Mouse (Mus musculus): ENCODE results near the gene Dab1.

Gene Dab1

DNA sequence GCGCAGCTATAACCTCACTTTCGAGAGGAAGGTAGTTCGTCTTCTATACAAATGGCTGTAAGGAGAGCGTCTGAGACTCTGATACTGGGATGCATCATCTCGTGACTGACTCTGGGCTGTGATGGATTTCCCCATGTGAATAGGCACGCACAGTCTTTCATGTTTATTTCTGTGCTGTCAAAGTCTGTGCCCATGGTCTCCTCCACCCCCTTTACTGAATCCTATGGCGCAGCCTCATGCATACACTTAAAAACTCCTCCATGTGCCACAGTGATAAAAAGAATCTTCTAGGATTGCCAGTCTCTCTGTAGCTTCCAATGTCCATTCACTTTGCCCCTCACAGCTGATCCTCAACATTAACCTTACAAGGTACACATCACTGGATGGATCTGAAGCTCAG lies 1009.5 kb downstream of the Dab1 start:
- DNase-seq: no peak

DNA sequence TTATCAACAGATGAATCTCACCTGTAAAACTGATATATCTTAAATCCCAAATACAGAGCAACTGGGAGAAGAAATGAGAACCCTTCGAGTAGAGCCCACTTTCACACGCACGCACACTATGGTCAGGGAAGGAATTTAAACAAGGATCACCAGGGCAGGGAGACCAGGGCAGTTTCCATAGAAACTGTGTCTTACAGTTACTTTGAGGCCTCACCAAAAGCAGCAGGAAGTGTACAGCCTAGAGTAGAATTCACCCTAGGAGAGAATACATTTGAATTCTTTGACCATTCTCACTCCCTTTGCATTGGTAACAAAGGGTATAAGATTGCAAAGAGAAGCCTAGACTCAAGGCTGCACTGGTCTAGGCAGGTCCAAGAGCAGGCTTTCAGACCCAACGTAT lies 1017.9 kb downstream of the Dab1 start:
- DNase-seq: no peak

DNA sequence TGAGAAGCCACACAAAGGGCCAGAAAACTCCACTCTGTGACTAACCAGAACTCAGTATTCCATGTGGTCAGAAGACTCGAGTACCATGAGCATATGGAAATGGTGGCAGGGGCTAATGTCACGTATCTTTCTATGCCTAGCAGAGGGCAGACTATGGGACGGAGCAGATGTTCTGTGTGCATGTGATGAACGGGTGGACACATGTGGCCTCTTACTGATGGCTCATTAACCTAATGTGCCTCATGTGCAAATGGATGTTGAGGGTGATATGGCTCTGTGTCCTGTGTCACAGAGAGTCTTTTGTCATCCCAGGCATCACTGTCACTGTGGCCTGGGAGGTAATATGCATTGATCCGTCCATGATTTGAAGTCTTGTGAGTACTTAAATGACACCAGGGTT lies 1021.5 kb downstream of the Dab1 start:
- DNase-seq: no peak

DNA sequence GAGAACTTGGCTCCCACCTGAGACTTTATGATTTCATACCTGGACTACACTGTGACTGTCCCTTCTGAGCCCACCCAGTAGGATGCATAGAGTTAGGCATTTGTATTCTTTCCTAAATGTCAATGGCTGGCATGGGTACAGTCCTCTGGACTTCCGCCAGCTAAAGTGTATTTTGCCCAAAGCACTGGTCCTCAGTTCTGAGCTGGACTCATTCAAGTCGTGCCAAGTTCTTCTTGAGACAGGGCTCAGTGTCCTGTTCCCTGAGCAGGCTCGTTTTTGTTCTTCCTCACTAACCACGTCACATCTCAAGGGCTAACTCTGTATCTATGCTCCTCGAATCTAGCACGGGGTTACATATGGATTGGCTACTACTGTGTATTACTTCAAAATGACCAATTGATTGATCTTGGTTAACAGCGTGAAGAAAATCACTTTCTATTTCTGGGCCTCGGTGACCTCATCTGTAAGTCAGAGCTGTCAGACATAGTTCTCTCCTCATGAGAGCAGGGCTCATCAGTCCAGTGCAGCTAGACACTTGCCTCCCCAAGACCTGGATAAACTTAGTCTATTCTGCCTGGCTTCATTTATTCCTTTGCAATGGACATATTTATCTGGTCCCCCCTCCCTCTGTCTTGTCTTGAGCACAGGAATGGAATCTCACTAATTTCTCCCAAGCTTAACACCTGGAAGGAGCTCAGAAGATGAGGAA lies 1023.8 kb downstream of the Dab1 start:
- DNase-seq: peak; percentile 56 to 74

DNA sequence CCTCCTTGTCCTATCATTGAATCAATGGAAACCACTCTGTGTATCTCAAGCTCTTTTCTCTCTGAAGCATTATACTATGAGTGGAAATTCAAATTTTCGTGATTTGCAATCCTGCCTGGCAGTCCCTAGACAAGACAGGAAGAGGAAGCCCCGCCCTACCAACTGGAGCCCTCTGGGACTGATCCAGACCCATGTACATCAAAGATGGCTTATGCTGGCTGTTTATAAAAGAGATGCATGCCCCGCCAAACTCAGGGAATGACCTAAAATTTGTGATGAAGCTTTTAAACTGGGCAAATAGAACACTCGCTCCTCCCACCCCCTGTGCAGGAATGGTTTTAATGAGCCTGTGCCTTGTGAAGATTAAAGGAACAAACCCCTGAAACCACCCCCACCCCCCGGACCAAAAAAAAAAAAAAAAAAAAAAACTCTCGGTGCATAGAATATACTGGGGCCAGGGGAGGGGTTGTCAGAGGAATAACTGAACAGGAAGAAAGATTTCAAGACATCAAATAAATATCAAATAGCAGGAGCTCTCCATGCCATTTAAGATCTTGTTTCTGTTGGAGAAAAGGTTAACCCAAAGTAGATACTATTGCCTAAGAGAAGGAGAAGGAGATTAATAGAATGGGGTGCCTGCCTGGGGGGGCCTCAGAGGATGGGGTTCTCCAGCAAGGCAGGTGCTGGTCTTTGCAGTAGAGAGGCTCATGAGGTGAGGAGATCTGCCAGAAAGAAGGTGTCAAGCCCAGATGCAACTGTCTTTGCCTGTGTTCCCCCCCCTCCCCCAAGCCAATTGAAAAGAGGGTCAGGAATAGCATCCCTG lies 1024.6 kb downstream of the Dab1 start:
- DNase-seq: peak; percentile 83

DNA sequence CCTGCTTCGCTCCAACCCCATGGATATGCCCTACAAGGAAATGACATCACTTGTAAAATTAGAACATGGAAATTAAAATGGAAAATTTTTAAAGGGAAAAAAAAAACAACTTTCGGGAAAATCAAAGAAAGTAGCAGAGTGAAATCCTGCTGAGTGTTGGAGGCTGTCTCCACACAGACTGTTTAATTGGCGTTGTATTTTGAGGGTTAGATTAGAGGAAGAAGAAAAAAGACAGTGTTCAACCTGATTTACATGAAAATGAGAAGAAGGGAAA lies 1025.1 kb downstream of the Dab1 start:
- no peak for DNase-seq

DNA sequence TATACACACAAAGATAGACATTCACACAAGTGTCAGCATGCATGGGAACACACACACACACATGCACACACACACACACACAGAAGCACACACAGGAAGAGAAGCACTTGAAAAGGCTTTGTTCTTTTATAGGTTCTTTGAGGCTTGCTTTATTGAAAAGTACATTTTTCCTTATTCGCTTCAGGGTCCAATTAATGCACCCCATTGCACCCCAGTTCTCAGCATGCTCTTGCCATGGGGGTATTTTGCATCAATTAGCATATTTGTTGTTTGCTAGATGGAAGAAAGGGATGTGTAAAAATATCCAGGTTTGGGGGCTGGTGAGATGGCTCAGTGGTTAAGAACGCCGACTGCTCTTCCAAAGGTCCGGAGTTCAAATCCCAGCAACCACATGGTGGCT lies 1025.7 kb downstream of the Dab1 start:
- no peak for DNase-seq

DNA sequence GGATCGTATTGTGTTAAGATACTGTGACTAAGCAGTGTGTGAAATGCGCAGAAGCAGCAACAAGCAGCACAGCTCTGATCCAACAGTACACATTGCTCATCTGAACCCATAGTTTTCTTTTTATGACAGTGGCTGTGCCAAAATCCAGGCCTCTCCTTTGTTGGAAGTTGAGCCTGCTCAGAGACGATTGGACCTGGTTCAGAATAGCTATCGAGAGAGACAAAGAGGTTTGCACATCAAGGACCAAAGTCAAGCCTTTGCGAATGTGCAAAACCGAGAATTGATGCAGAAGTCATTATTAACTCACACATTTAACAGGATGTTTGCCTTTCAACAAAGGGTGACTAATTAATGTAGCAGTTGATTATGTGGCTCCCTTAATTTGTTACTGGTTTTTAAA lies 1032.6 kb downstream of the Dab1 start:
- no peak for DNase-seq

DNA sequence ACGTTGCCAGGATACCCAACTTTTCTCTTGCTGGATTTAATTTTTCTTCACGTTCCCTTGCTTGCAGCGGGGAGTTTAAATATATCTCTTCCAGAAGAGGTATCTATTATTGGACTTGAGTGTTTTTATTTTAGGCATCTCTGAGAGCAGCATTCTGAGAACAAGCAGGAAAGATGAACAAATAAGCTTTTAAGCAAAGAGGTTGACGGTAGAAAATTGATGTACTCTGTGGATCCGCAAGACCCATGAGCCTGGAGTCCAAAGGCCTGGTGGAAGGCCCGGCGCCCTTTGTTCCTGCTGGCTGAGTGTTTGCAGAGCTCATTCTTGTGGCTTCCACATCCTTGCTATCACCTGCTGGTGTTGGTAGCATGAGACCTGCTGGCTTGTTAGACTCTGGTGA lies 1037.6 kb downstream of the Dab1 start:
- DNase-seq: no peak

DNA sequence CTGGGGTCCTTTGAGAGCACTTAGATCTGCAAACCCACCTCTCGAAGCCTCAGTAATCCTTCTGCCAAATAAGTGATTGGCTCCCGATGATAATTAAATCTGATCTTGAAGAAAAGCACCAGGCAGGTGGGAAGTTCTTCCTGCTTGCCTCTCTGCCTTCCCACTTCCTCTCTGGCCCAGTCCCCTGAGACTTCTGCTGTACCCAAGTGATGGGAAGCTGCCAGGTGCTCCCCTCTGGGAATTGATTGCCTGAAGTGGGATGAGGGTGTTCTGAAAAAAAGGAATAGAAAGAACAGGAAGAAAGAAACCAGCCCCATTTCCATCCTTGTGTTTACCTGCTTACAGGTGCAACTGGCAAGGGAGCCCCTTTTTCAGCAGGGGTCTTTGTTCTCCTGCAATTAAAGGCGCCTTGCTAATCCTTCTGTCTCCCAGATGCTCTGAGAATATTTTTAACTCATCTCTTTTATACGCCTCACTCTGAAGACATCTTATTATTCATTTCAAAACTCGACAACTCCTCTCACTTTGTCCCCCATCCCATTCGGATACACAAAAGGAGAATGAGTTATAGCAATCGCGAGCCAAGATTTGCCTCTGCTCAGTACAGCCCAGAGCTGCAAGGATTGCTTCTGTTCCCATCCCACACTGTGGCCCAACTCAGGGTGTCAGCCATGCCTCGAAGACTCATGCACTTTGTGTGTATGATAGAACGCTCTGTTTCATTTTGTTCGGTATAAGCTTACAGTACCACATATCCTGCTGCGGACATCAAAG lies 1043.9 kb downstream of the Dab1 start:
- no peak for DNase-seq

DNA sequence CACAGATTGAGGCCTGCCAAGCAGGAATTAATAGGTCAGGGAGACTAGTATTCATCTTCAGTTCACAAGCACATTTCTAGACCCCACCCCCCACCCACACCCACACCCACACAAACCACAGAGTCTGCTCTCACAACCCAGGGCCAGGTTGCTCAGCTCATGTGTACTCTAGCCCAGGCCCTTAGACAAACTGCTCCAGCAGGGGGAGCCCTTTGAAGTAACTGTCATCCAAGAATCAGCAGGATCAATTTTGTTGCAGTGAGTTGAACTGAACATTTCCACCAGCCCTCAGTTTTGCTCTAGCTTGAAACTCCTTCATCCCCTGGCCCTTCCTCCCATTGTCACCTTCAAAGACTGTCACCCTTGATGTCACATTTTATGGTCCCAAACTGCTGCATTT lies 1046.4 kb downstream of the Dab1 start:
- DNase-seq: peak; percentile 44 to 58

DNA sequence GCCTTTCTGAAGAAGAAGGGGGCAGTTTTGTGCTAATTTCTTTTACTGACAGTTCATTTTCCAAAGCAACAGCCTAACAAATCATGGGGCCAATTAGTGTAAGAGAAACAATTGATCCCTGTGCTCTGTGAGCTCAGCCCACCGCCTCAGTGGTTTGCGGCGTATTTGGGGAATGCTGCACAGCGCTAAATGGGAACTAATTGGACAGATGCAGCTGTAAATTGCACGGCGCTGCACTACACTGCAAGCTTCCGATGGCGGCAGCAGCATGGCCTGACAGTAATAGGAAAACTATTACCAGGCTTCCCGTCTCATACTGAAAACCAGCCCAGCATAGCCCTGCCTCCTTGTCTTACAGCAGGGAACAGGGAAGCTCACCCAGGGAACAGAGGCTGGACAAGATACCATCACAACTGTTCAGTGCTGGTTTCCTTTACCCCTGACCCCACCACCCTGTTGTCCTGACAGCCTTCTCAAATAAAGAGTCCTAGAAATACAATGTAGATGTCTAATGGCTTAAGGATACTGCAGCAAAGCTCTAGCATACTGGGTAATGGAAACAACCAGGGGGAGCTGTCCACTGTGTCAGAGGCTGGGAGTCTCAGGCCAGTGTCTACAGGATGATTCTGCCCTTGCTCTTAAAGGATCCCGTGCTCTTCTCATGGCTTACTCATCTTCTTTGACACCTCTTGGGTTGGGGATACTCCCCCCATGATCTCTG lies 1047.8 kb downstream of the Dab1 start:
- no peak for DNase-seq

DNA sequence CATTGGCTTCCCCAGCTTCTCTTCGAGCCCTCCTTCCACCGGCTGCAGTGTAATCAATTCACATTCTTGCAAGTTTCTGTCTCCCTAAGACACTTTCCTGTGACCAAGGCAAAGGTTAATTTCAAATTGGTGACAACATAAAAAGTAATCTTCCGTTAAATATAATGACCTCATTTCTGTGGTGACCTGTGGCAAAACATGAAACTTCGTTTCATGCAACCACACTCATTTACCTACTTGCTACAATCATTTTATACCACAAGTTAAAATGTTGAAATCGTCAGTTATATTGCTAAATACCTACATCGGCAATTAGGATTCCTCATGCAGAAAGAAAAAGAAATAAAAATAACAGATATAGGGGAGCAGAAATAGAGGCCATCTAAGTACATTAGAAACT lies 1048.9 kb downstream of the Dab1 start:
- DNase-seq: no peak

DNA sequence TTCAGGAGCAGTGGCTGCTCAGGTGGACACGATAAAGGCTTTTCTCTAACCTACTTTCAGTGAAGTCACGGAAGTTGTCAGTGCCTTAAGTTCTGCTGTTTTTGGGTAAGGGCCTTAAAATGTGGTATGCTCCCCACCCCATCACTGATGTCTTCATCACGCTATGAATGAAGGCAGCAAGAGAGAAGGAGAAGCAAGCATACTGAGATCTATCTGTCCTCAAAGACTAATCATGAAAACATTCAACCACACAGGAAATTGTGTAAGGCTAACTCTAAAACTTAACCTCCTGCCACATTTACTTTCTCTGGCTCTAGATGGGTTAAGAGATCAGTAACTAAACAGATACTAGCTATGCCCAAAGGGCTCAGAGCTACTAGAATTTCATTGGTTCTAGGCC lies 1050.2 kb downstream of the Dab1 start:
- DNase-seq: no peak

DNA sequence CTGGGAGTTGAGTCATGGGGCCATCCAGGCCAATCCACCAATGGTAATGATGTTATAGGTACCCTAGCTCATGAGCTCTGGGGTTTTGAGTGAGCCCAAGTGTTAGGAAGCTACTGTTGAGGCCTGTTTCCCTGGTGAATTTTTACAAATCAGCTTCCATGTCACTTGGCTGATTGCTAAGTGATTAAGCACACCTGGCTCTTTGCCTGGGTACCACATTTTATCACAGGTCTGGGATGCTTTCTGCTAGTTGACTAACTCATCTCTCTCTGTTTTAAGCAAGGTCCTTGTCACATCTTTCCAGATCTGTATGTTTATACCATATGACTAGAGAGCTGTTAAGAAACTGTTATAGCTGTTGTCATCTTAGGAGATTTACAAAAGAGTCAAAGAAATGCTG lies 1051.6 kb downstream of the Dab1 start:
- no peak for DNase-seq

DNA sequence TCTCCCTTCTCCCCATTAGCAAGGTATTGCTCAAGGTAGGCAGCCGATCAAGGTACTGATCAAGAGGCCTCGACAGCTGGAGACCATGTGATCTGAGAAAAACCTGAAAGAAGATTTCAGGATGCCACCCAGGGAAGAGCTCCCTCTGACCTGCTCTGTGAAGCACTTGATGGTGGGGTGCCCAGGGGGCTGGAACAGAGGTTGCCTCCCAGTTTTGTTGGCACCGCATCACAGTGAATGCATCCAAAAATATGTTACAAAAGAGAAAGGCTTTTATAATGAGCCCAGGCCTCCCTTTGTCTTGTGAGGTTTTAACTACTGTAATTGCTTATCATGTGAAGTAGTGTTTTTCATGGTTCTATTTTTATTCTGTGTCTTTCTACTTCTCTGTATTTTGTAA lies 1054.2 kb downstream of the Dab1 start:
- DNase-seq: no peak

DNA sequence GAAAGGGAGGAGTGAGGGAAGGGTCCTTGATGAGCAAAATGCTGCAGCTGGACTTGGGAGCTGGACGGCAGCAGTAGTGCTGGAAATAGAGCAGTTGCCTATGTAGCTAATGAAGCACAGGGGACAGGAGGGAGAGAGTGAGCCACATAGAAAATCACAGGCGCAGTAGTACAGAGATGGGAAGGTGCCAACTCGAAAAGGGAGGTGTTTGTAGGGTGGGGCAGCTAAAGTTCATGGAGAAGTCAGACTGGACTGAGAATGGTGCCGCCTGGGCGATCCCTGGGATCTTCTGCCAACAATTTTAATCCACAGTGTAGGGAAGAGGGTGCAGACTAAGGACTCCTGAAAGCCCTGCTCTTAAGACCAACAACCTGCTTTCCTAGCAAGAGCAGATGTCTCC lies 1055.5 kb downstream of the Dab1 start:
- DNase-seq: no peak

DNA sequence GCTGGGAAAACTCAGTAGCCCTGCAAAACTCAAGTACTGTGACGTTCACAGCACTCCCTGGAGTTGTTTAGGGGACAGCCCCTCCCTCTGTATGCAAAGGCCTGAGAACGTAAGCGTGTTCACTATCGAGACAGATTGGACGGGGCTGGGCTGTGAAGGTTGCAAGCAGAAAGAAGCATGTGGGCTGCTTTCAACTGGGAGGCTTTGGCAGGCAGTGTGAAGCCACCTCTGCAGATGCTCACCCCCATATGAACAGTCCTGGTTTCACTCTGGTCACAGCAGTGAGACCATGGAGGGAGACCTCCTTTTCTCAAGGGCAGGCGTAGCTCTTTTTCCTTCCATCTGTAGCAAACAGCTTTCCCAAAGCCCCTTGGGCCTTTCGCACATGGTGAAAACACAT lies 1059.1 kb downstream of the Dab1 start:
- no peak for DNase-seq

DNA sequence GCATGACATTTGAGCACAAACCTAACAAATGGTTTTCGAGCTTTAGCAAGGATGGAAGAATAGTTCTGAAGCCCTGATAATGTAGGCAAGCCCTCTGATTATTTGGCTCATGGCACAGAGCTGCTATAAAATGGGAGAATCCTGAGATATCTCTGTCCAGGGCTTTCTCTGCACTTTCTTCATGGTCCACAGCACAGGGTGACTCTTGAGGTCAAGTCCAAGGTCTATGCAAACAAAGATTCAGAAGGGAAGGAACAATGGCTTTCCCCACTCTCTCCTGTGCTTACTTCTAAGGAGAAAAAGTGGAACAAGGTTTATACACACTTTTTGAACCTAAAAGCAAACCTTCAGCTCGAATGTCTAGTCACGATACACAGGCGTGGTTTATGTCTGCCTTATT lies 1061.3 kb downstream of the Dab1 start:
- no peak for DNase-seq

DNA sequence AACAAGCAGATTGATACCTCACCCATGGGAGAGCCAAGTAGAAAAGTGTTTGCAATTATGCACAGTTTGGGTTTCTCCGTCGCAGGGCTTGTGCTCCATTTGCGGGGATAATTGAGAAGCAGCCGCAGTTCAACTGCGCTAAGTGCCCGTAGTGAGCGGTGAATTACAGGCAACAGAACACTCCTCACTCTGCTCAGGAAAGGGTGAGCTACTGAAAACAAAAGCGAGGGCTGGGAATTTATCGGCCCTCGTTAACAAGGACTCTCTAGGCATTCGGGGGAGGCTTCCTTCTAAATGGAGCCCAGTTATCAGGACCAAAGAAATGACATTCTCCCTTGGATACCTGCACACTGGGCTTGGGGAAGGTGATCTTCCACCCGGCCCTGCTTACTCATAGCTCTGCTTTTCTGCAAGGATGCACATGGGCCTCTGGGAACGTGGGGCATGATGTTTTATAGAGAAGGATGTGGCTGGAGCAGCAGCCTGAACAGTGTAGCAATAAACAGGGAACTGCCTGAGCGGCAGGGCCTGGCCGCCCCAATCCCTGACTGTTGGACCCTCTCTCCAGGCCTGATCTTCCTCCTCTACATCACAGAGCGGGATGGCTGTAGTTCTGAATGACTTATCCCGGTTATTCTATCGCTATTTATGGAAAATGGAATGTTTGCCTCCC lies 1067.1 kb downstream of the Dab1 start:
- DNase-seq: no peak

DNA sequence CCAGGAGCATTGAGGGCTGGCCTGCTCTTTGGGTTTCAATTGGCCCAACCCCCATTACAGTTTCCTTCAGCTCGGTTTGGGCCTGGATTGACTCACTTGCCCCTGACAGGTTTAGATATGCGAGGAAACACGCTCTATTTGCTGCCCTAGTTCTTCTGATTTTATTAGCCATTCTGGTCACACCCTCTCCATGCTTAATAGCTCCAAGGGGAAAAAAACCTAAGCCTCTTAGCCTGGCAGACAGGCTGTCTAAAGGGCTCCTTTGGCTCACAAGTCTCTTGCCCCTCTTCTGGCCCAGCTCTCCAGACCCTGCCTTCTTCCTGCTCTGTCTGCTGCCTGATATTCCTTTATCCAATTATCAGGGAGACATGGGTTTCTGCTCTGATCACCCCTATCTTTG lies 1069.9 kb downstream of the Dab1 start:
- no peak for DNase-seq

DNA sequence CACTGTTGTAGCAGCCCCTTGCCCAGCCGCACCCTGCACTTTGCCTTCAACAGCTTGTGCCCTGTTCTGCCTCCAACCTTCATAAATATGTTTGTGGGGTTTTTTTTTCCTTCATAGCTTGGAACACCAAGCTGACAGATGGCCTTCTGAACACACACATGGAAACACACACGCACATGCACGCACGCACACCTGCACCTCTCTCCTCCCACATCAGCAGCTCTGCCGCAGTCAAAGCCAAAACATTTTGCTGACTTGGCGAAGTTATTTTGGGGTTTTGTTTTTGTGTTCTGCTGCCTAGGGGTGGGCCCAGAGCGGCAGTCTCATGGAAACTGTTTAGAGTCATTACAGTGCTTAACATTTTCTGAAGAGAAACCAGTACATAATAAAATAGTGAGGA lies 1071.9 kb downstream of the Dab1 start:
- no peak for DNase-seq

DNA sequence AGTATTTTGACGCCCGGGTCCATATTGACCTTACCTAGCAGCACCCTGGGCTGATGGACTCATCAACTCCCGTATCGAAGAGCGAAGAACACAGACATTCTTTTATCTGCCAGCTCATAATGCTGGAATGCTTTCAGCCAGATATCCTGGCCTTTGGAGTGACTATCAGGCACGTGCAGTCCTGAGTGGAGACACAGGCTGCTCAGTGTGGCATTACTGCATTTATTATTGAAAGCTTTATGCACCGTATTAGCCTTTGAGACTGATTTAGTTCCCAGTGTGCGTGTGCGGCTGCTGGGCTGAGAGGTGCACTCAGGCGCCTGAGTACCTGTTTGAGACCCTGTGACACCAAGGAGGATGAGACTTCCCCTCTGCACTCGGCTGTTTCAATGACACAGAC lies 1075.0 kb downstream of the Dab1 start:
- DNase-seq: no peak

Measured in cerebellum, postnatal 36 days (tissue).